Mouse (Mus musculus): Measurements from ENCODE around the gene Lsm3.

DNA sequence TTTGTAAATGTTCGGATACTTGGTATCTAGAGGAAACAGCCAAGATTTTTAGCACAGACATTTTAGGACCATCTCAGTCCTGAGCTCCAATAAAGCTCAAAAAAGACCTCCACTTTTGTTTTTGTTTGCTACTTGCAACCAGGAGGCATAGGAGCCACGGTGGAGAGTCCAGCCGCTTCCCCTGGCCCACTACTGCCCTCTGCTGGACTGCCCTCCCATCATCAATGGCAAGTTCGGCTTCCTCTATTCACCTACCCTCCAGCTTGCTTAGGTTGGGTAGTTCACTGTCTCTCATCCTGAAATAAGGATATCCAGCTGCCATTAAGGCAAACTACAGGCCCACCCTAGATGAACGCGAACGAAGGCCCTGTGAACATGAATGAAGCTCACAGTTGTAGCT, 6.4 kb upstream of the Lsm3 start:
- TF ChIP-seq POLR2A (IDR thresholded peaks at IDR 0.05; ENCODE audit: extremely low read depth, insufficient read depth, low read length) (no peak), CTCF (IDR thresholded peaks at IDR 0.05; ENCODE audit: extremely low read depth, insufficient read depth, low read length) (peak; percentile 83)
